Mouse (Mus musculus): ENCODE measurements around the gene Lnx1. TPM values are rescaled to one million over a fixed set of nuclear protein-coding genes. Genes with fewer than 3 reads are reported as not detected.

Lnx1 gene
- polyA plus RNA-seq, 1 experiment from 2014 or later: not detected

DNA sequence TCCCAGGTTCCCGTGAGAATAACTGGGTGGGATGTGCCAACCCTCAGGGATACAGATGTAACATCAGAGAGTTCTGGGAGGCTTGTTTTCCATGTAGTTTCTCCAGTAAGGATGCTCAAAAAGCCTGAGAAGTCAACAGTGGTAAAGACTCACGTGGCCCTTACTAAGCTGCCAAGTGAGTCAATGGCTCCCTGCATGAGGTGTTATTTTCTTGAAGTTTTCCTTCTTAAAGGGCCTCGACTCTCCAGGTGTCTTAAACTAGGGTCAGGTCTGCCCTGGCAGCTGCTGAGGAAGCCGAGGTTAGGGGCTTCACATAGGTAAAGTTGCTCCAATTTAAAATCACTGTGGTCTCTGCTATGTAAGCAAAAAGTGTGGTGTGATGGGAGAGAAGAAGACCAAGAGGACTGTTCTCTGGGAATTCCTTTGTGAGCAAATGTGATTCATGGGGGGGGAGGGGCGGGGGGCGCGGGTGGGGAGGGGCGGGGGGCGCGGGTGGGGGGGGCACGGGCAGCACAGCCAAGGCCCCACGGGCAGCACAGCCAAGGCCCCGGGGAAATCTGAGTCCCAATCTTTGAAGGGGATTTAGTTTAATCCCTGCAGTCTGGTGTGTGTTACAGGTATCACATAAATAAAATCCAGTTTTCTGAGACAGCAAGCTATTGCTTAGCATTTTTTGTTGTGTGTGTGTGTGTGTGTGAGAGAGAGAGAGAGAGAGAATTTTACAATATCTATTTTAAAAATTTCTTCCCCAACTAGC is 84.7 kb downstream of the Lnx1 start:
- H3K4me3 ChIP-seq (ENCODE audit: inconsistent target): no peak overlapping the region
- no peak overlapping the region for H3K27ac ChIP-seq
- H3K79me2 ChIP-seq (ENCODE audit: inconsistent target): no peaks in the 10 kb centered on the region
- 74% methylated on average over 5 of the region's 13 CpGs for WGBS (ENCODE audit: missing documents)
- no peaks in the 10 kb centered on the region for H3K36me3 ChIP-seq (ENCODE audit: inconsistent target)

DNA sequence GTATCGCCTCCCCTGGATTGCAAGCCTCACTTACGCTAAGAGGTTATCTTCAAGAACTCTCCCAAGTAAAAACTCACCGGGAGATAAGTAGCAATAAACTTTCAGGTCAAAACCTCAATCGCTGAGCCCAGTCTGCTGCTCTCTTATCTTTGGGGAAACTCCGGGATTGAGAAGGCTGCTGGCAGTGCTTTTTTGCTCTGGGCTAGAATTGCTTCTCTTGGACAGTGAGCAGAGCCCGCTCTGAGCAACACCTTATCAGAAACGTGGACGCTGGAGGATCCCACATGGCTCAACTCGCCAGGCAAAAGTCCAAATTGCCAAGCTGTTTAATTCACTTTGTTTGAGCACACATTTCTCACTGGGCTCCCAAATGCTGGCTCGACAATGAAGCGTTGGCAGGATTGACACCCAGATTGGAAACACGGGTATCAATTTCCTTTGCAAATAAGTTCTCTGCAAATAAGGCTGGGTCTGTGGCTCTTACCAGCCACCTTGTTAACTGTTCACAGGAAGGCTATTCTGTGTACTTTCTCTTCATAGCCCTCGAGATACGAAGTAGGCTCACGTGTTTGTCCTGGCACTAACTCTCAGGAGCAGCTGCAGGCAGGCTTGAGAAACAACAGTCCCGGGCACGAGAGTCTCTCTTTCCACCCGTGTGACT is 89.1 kb downstream of the Lnx1 start:
- H3K27ac ChIP-seq: no peak overlapping the region
- WGBS (ENCODE audit: missing documents): 79% methylated on average over 18 of the region's 18 CpGs
- no peaks in the 10 kb centered on the region for H3K79me2 ChIP-seq (ENCODE audit: inconsistent target)
- no peak overlapping the region for H3K4me3 ChIP-seq (ENCODE audit: inconsistent target)
- no peaks in the 10 kb centered on the region for H3K36me3 ChIP-seq (ENCODE audit: inconsistent target)

DNA sequence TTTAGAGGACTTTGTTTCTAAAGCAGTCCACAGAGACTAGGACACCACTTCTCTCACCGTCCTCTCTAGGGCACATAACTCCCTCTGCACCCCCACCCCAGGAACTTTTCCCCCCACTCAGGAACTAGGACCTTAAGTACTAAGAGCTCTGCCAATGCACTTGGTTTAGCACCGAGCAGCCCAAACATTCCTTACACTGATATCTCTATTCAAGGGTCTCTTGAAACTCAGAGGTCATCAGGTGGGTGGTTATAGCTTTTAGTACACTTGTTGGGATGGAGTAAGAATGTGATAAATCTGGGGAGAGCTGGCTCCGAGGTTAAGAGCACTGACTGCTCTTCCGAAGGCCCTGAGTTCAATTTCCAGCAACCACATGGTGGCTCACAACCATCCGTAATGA is 90.0 kb downstream of the Lnx1 start:
- H3K27ac ChIP-seq: no peak overlapping the region
- 87% methylated on average over 5 of the region's 5 CpGs for WGBS (ENCODE audit: missing documents)
- no peaks in the 10 kb centered on the region for H3K36me3 ChIP-seq (ENCODE audit: inconsistent target)
- H3K4me3 ChIP-seq (ENCODE audit: inconsistent target): no peak overlapping the region
- no peaks in the 10 kb centered on the region for H3K79me2 ChIP-seq (ENCODE audit: inconsistent target)

DNA sequence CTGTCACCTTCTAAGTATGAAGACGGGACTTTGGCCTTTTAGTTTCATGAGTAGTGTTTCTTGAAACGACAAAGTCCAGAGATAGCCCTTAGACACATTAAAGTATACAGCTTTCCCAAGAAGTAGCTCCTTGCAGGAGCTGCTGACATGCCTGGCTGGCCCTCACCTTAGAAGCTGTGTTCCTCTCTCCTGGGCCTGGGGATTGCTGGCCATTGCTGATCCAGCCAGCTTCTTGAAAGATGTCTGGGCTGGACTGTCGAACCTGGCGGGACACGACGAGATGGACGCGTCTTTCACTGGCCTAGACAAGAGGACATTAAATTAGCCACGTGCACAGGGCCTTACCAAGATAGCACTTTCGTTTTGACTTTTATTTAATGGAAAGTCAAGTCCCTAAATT is 92.2 kb downstream of the Lnx1 start:
- no peak overlapping the region for H3K27ac ChIP-seq
- no peaks in the 10 kb centered on the region for H3K36me3 ChIP-seq (ENCODE audit: inconsistent target)
- H3K4me3 ChIP-seq (ENCODE audit: inconsistent target): no peak overlapping the region
- 92% methylated on average over 10 of the region's 10 CpGs for WGBS (ENCODE audit: missing documents)
- no peaks in the 10 kb centered on the region for H3K79me2 ChIP-seq (ENCODE audit: inconsistent target)

DNA sequence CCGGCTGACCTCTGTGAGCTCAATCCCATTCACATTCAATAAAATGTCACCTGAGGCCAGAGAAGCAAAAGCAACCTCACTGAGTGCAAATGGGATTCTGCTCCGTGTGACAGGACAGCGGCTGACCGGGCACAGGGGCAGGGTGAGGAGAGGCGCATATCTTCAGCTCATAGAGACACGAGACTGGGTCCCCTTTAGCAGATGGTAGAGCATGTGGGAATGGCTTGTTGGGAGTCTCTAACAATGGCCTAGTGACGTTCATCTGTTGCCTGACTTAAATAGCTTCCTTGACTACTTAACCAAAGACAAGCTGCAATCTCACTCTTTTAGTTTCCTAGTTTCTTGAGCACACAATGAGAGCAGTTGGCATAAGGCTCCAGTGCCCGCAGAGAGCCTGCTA is 96.5 kb downstream of the Lnx1 start:
- WGBS (ENCODE audit: missing documents): 90% methylated on average over 8 of the region's 8 CpGs
- no peaks in the 10 kb centered on the region for H3K36me3 ChIP-seq (ENCODE audit: inconsistent target)
- H3K79me2 ChIP-seq (ENCODE audit: inconsistent target): no peaks in the 10 kb centered on the region
- no peak overlapping the region for H3K4me3 ChIP-seq (ENCODE audit: inconsistent target)
- H3K27ac ChIP-seq: no peak overlapping the region

DNA sequence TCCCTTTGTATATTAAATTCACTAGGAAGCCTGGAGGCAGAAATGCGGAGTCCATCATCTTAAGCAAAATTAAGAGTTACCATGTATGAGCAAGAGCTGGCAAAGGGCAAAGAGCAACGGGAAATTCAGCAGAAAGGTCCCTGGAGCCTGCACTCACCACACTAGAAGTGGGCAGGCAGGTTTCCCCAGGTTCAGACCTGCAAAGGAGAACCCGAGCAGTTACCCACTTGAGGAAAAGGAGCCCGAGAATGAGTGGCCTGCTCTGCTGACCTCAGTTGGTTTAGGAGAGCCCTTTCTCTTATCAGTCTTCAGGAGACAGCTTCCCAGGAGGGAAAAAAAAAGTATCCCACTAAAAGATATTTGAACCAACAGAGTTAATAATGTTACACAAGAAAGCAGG is 99.4 kb downstream of the Lnx1 start:
- Histone ChIP-seq H3K79me2 (ENCODE audit: inconsistent target) (no peaks in the 10 kb centered on the region), H3K4me3 (ENCODE audit: inconsistent target) (no peak overlapping the region), H3K36me3 (ENCODE audit: inconsistent target) (peaks cover 7% of the 10 kb centered on the region), H3K27ac (no peak overlapping the region)
- WGBS (ENCODE audit: missing documents): 87% methylated on average over 4 of the region's 4 CpGs

DNA sequence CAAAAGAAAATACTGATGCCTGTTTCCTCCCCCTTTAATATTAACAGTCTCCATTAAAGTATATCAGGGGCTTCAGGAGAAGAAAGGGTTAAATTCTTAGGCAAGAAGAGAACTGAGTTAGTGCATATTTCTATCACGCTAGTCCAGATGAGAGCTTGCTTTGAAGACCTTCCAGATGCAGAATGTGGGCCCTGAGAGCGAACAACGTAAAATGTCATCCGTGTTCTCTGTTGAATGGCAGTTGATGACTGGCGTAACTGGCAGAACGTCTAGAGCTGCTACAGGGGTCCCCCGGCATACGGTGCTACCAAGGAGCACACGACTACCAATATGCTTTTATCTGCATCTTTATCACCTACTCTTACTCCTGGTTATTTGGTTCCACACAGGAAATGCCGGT is 100.3 kb downstream of the Lnx1 start:
- peaks cover 16% of the 10 kb centered on the region for H3K36me3 ChIP-seq (ENCODE audit: inconsistent target)
- no peak overlapping the region for H3K27ac ChIP-seq
- 94% methylated on average over 10 of the region's 10 CpGs for WGBS (ENCODE audit: missing documents)
- H3K79me2 ChIP-seq (ENCODE audit: inconsistent target): no peaks in the 10 kb centered on the region
- no peak overlapping the region for H3K4me3 ChIP-seq (ENCODE audit: inconsistent target)

DNA sequence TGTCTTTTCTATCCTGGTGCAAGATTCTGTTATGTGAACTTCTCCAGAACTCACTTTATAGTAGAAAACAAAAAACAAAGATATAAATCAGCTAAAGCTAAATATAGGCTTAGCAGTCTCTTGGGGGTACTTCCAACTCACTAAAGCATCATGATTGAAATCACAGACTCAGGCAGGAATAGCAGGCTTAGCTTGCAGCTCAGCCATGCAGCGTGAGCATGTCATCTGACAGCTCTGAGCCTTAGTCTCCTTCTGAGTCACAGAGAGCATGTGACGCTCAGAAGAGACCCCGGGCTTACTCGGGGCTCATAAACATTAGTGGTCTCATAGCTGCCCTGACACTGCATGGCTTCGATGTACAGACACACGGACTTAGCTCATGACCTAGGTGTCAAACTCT is 100.7 kb downstream of the Lnx1 start:
- Histone ChIP-seq H3K4me3 (ENCODE audit: inconsistent target) (no peak overlapping the region), H3K36me3 (ENCODE audit: inconsistent target) (peaks cover 18% of the 10 kb centered on the region), H3K79me2 (ENCODE audit: inconsistent target) (no peaks in the 10 kb centered on the region), H3K27ac (no peak overlapping the region)
- WGBS (ENCODE audit: missing documents): 96% methylated on average over 6 of the region's 6 CpGs

DNA sequence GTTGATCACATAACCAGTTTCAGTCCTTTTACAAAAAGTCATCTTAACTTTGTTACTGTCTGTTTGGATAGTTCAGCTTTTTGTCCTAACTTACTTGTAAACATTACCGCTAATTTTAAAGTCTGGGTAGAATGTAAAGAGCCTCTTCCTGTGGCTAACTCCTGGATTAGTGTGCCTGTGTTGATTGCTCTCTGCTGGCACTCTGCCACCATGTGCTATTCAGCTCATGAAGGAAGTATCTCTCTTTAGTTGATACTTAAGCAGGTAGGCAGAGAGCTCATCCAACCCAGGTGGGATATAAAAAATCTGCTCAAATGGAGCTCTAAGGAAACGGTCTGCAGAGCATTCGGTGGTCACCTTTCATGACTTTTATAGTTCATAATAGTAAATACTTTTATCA is 101.5 kb downstream of the Lnx1 start:
- Histone ChIP-seq H3K36me3 (ENCODE audit: inconsistent target) (peaks cover 26% of the 10 kb centered on the region), H3K27ac (no peak overlapping the region), H3K4me3 (ENCODE audit: inconsistent target) (no peak overlapping the region), H3K79me2 (ENCODE audit: inconsistent target) (no peaks in the 10 kb centered on the region)
- 85% methylated on average over 3 of the region's 3 CpGs for WGBS (ENCODE audit: missing documents)

DNA sequence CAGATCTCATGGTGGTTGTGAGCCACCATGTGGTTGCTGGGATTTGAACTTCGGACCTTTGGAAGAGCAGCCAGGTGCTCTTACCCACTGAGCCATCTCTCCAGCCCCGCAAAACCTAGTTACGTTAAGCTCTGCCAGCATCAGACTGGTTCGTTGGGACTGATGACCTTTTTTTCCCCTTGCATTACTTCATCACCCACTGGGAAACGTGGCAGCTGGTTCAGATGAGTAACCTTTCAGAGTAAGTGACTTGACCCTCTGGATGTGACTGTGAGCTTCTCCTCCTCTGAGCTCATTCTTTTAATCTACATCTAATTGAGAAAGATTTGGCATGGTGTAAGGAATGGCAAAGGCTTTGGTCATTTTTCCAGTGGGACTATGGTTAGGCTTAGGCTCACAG is 102.7 kb downstream of the Lnx1 start:
- 90% methylated on average over 5 of the region's 5 CpGs for WGBS (ENCODE audit: missing documents)

DNA sequence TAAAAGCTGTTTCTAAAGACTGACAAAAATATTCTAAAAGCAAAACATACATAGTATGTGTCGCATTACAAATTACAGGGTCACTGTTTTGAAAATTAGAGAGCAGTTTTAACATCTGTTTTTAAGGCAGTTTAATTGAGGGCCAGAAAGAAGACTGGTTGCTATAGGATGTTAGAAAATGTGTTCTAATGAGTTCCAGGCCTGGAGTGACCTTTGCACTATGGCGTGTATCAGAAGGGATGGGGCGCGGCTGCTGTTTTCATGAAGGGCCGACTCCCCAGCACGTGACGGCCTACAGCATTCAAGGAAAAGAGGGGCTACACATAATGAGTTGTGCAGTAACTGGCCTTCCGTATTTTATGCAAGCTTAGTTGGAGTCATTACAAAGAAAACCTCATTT is 109.6 kb downstream of the Lnx1 start:
- Histone ChIP-seq H3K36me3 (ENCODE audit: inconsistent target) (peaks cover 83% of the 10 kb centered on the region), H3K27ac (no peak overlapping the region), H3K79me2 (ENCODE audit: inconsistent target) (no peaks in the 10 kb centered on the region), H3K4me3 (ENCODE audit: inconsistent target) (no peak overlapping the region)
- 92% methylated on average over 7 of the region's 8 CpGs for WGBS (ENCODE audit: missing documents)

More for the DNA sequence above, 102.7 kb downstream of the Lnx1 start:
- Histone ChIP-seq H3K79me2 (ENCODE audit: inconsistent target) (no peaks in the 10 kb centered on the region), H3K36me3 (ENCODE audit: inconsistent target) (peaks cover 37% of the 10 kb centered on the region), H3K27ac (no peak overlapping the region), H3K4me3 (ENCODE audit: inconsistent target) (no peak overlapping the region)

DNA sequence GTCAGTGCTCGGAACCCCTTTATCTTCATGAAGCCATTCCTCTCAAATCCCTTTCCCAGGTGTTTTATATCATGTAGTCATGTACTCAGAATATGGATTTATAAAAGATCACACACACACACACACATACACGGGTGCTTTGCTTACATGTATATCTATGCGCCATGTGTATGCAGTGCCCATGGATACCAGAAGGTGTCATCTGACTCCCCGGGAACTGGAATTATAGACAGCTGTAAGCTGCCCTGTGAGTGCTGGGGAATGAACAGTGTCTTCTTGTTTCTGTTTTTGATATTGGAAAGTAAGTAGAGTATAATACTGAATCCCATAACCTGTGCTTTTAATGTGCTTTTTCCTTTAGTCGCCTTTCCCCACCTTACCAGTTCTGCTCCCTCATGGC is 111.3 kb downstream of the Lnx1 start:
- Histone ChIP-seq H3K27ac (no peak overlapping the region), H3K79me2 (ENCODE audit: inconsistent target) (no peaks in the 10 kb centered on the region), H3K36me3 (ENCODE audit: inconsistent target) (peaks cover 85% of the 10 kb centered on the region), H3K4me3 (ENCODE audit: inconsistent target) (no peak overlapping the region)
- 94% methylated on average over 5 of the region's 5 CpGs for WGBS (ENCODE audit: missing documents)

DNA sequence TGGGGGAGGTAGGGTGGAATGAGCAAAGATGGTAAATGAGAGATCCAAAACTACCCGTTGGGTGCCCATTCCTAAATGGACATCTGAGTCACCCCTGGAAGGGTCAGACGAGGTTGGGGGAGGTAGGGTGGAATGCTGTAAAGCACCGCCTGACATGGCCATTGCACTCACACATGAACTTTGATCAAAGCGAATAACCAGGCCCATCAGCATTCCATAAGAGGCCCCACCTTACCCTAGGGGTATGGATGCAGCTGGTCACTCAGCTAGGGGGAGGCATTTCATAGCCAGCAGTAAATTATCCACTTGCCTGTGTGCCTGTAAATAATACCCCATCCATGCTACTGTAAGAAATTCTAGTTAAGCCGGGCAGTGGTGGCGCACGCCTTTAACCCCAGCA is 113.6 kb downstream of the Lnx1 start:
- Histone ChIP-seq H3K36me3 (ENCODE audit: inconsistent target) (peaks cover 75% of the 10 kb centered on the region), H3K79me2 (ENCODE audit: inconsistent target) (no peaks in the 10 kb centered on the region), H3K27ac (no peak overlapping the region)

DNA sequence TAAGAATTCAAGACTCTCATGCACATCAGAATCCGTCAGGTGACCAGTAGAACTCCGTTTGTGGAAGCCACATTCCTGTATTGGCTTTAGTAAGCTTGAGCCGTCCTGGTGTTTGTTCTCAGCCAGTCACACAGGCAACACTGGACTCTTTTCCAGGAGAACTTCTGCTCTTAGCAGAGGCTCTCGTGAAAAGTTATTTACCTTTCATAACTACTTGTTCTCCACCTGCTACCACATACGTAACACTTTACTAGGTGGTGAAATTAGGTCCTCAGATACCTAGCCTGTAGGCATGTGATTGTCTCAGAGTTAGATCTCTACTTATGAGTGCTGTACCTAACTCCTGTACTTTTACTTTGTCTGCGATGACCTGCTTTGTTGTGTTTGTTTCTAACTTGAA is 130.9 kb downstream of the Lnx1 start:
- H3K36me3 ChIP-seq (ENCODE audit: inconsistent target): peaks cover 31% of the 10 kb centered on the region; the same call in 1 of the 2 replicates
- no peak overlapping the region for H3K4me3 ChIP-seq (ENCODE audit: inconsistent target)
- H3K79me2 ChIP-seq (ENCODE audit: inconsistent target): no peaks in the 10 kb centered on the region
- 97% methylated on average over 6 of the region's 6 CpGs for WGBS (ENCODE audit: missing documents)
- H3K27ac ChIP-seq: no peak overlapping the region

More for the DNA sequence above, 113.6 kb downstream of the Lnx1 start:
- no peak overlapping the region for H3K4me3 ChIP-seq (ENCODE audit: inconsistent target)
- 95% methylated on average over 7 of the region's 7 CpGs for WGBS (ENCODE audit: missing documents)

DNA sequence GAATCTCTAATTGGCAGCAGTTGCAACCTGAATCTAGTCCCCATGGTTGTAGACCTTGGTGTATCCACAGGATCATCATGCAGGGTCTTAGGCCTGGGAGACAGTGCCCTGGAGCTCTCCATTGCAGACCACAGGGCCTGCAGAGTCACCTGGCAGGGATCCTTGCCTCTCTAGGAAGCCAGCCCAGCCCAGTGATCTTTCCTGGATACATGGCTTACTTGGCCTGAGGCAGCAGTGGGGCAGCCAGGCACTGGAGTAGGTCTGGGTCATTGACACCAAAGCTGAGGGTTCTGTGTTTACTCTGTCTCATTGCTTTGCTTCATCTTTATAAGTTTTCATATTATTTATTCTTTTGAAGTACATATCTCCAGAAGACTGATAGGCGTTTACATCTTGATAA is 141.6 kb downstream of the Lnx1 start:
- Histone ChIP-seq H3K27ac (no peak overlapping the region), H3K36me3 (ENCODE audit: inconsistent target) (peaks cover 44% of the 10 kb centered on the region)
- WGBS (ENCODE audit: missing documents): 100% methylated on average over 1 of the region's 1 CpGs

More for the DNA sequence above, 141.6 kb downstream of the Lnx1 start:
- H3K4me3 ChIP-seq (ENCODE audit: inconsistent target): no peak overlapping the region
- H3K79me2 ChIP-seq (ENCODE audit: inconsistent target): no peaks in the 10 kb centered on the region
